Mouse (Mus musculus) pancreas, adult 10 weeks (tissue): ENCODE measurements around the gene Gm10112. TPM values are rescaled to one million over a fixed set of nuclear protein-coding genes. Genes with fewer than 3 reads are reported as not detected.

Source experiments
- polyA plus RNA-seq: library from polyadenylated mRNA; stranded (reverse); fragments of 350-450 nt; fragmentation: Illumina TruSeq; extraction: RNeasy Lipid Tissue Mini Kit (QIAGEN cat#74804); gene quantifications from one replicate; pipeline ENCODE4 v1.2.3, GENCODE M21; 2015; ENCODE audit warnings: low read depth, low replicate concordance; ENCODE audit not compliant: insufficient read depth

Gene Gm10112
- polyA plus RNA-seq: not detected

DNA sequence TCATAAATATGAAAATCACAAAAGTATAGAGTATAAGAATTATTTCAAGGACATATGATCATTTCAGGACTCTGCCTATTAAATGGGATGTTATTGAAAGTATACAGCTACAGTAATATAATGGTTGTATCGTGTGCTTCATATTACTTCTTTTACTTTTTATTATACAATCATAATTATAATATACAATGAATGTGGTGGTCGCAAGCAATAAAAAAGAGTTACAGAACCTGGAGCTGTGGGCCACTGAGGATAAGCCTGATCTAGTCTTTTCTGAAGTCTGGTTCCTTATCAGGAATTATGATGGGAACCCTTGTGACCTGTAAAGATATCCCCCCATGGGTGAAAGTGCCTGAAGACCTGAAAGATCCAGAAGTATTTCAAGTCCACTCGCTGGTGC, at the start of gene Gm10112:
Gene Gm10112, plus strand, starts transcription at position 301 of the 400 bp plus-strand sequence.

Other genes starting within 250 kb of the Gm10112 start
- not detected for gene Cylc1, start 57.9 kb upstream of the Gm10112 start, polyA plus RNA-seq